Mouse (Mus musculus): Measurements from ENCODE around the gene Nrde2.

GRCm38 (mm10) chr12:100135117-100135516 is 24.3 kb downstream of the Nrde2 start:
- TF ChIP-seq CTCF (IDR thresholded peaks at IDR 0.05; ENCODE audit: low read depth) (no peak), EP300 (IDR thresholded peaks at IDR 0.05; ENCODE audit: low read depth) (no peak)
